Comparison of ENCODE assay signal across 29 mouse cellular contexts in the genomic region with DNA sequence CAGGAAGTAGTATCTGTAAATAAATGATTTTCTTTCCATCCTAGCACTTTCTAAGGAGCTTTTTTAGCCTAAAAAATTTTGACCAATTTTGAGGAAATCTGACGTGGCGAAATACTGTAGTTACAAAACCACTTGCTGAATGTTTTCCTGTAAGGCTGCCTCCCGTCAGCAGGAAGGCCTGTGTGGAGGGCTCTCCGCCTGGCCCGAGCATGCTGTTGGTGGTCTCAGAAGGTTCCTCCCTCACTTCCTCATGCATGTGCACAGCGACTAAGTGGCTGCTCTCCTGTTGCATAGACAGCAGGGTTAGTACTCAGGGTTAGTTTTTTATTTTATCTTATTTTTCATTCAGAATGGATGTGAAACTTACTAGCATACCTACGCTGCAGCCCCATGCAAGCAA. TPM values are rescaled to one million over a fixed set of nuclear protein-coding genes. Genes with fewer than 3 reads are reported as not detected.
A peak's percentile ranks its signal among the peaks of the same experiment; 100 is the strongest.
DNase-seq lines count a peak whose midpoint lies in the region; ATAC-seq and TF ChIP-seq lines count a peak whose summit lies in the region.
"Had no signal": no experiment of that assay in that cellular context is flagged by ENCODE, and none has a peak within 500 bp of the region (broad histone marks: within the 10 kb centered on the region; RNA-seq: fewer than 3 reads in every experiment).

No protein-coding gene starts in this region.

- peak overlapping the region; percentile 59 for H3K27ac ChIP-seq in layer of hippocampus, adult 2 months
- H3K27ac ChIP-seq: embryonic facial prominence, embryonic 12.5 days; embryonic facial prominence, embryonic 15.5 days; forebrain, embryonic 12.5 days; heart, embryonic 15.5 days; hindbrain, embryonic 12.5 days; intestine, embryonic 15.5 days had no signal

- DNase-seq in layer of hippocampus, adult 2 months (ENCODE audit: low spot score in 2 of 2): no peak
- no peak for DNase-seq in layer of hippocampus, postnatal 10 days (ENCODE audit: low spot score in 2 of 2)
- DNase-seq in ovary, adult 18-20 months (ENCODE audit: low spot score): no peak
- DNase-seq in lung, postnatal 10 days: no peak
- DNase-seq in cerebellum, adult 9-10 months: no peak
- DNase-seq: adrenal gland, adult 2 months; adrenal gland, postnatal 14 days; cerebellum, adult 11-12 months; cerebellum, adult 8-10 months; cerebellum, postnatal 14 days; gastrocnemius, postnatal 10 days; gastrocnemius, postnatal 36 days; heart, adult 11 months; heart, postnatal 10 days; heart, postnatal 36 days had no signal

- ATAC-seq in granulocyte monocyte progenitor cell, adult 5-6 weeks (replicated peaks; ENCODE audit: poor library complexity, severe bottlenecking): peak; percentile 83
- ATAC-seq in megakaryocyte, adult 5-6 weeks (ENCODE audit: poor library complexity, severe bottlenecking): peak; percentile 44
- ATAC-seq: CD4-positive, CD25-positive, alpha-beta regulatory T cell, adult 4 months; forebrain, embryonic 16.5 days; hindbrain, embryonic 16.5 days; intestine, embryonic 15.5 days had no signal

- TF ChIP-seq CTCF in layer of hippocampus, adult 2 months (conservative IDR thresholded peaks at IDR 0.05): no peak

- H3K4me3 ChIP-seq in layer of hippocampus, adult 2 months: no peak overlapping the region
- H3K4me3 ChIP-seq: embryonic facial prominence, embryonic 12.5 days; embryonic facial prominence, embryonic 15.5 days; forebrain, embryonic 12.5 days; heart, embryonic 15.5 days; hindbrain, embryonic 12.5 days; intestine, embryonic 15.5 days had no signal

RNA-seq across cellular contexts. Expression of a gene that starts 13.2 kb away (rescaled TPM):
- total RNA-seq in layer of hippocampus, adult 2 months (2021): 10 to 100 TPM; 27.3 to 31.3 TPM
- 10 to 100 TPM; 33.0 to 35.5 TPM for total RNA-seq in layer of hippocampus, postnatal 10 days (2021)
- 75.4 and 79.8 TPM in 2 replicates for total RNA-seq in granulocyte monocyte progenitor cell, adult 5-6 weeks (2014; fragmentation: Nextera tagmentation)
- total RNA-seq in granulocyte monocyte progenitor cell, adult 5-6 weeks (2017): 66.9 and 76.8 TPM in 2 replicates
- 134 and 150 TPM in 2 replicates for total RNA-seq in megakaryocyte, adult 5-6 weeks (2015)
- total RNA-seq in megakaryocyte, adult 5-6 weeks (2017): 71.5 and 95.3 TPM in 2 replicates

RNA-seq across cellular contexts. Expression of a gene that starts 18.4 kb away (rescaled TPM):
- total RNA-seq in layer of hippocampus, adult 2 months (2021): not detected
- not detected for total RNA-seq in layer of hippocampus, postnatal 10 days (2021)
- total RNA-seq in granulocyte monocyte progenitor cell, adult 5-6 weeks (2014; fragmentation: Nextera tagmentation): not detected in 2 replicates
- not detected in 2 replicates for total RNA-seq in granulocyte monocyte progenitor cell, adult 5-6 weeks (2017)
- not detected in 2 replicates for total RNA-seq in megakaryocyte, adult 5-6 weeks (2015)
- not detected in 2 replicates for total RNA-seq in megakaryocyte, adult 5-6 weeks (2017)
- total RNA-seq: adrenal gland, adult 2 months; adrenal gland, postnatal 14 days; adrenal gland, postnatal 4 days; gastrocnemius, adult 18-20 months; gastrocnemius, postnatal 10 days; gastrocnemius, postnatal 36 days; heart, postnatal 10 days; heart, postnatal 36 days; MEL had no signal

RNA-seq across cellular contexts. Expression of a gene that starts 26.5 kb away (rescaled TPM):
- 10 to 100 TPM; 31.6 to 35.6 TPM for total RNA-seq in layer of hippocampus, adult 2 months (2021)
- total RNA-seq in layer of hippocampus, postnatal 10 days (2021): 10 to 100 TPM; 13.2 to 15.2 TPM
- total RNA-seq in granulocyte monocyte progenitor cell, adult 5-6 weeks (2014; fragmentation: Nextera tagmentation): 11.2 and 21.2 TPM in 2 replicates
- 10.4 and 12.1 TPM in 2 replicates for total RNA-seq in granulocyte monocyte progenitor cell, adult 5-6 weeks (2017)
- total RNA-seq in megakaryocyte, adult 5-6 weeks (2015): 0.94 and 1.6 TPM in 2 replicates
- total RNA-seq in megakaryocyte, adult 5-6 weeks (2017): 1.2 and 1.5 TPM in 2 replicates

Comparison
In these comparisons a context has a peak if more than half of its experiments do, and no peak if none do; other contexts are left out.
1. RNA of a gene that starts 26.5 kb away (total RNA-seq): 31.6 to 35.6 TPM in layer of hippocampus, adult 2 months, 13.2 to 15.2 TPM in layer of hippocampus, postnatal 10 days and 10.4 to 21.2 TPM in granulocyte monocyte progenitor cell, adult 5-6 weeks; 0.94 to 1.6 TPM in megakaryocyte, adult 5-6 weeks; every median in the first group is over 4 times any median in the second.